Mouse (Mus musculus): ENCODE results near the gene Cox15.

GRCm38 (mm10) chr19:43792537-43792936, 39.7 kb upstream of the Cox15 start:
- no peak for TF ChIP-seq CTCF (IDR thresholded peaks at IDR 0.05)
- no peak for TF ChIP-seq EP300 (IDR thresholded peaks at IDR 0.05)

All from lung, postnatal 0 days (tissue).